Mouse (Mus musculus): ENCODE results near the gene Dpp7. TPM values are rescaled to one million over a fixed set of nuclear protein-coding genes. Genes with fewer than 3 reads are reported as not detected.

The Dpp7 gene
- polyA plus RNA-seq, 1 experiment from 2014 or later: 18.9 TPM

DNA sequence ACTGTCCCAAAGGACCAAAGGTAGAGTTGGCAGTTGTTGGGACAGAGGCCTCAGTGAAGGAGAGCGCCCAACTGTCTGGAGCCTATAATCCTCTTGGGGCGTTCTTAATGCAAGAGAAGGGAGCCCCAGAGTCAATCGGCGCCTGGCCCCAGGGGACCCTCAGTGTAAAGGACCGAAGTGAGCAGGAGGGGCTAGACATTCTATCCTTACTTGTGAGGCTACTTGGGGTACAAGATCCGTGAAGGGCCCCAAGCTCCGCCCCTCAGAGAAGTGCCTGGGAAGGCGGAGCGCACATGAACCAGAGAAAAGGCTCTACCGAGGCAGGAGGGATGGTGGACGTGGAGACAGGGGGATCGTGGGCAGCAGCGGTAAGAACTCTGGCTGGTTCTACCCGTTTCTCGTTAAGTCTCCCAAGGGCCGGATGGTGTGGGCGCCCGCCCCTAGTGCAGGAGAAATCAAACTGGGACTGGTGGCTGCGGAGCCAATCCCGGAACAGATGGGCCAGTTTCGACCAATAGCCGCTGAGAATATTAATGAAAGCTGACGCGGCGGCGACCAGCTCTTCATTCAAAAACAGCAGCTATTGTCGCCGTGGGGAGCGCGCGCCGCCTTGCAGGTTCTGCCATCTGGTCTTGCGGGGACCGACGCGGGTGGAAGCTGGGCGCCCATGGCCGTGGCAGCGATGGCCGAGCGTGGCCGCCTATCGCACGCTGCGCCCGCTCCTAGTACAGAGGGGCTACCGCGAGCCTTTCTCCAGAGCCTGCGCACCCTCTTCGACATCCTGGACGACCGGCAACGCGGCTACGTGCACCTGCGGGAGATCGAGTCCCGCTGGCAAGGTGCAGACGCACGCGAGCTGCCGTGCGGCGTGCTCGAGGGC, 15.8 kb upstream of the Dpp7 start, which contains the start of gene Sapcd2:
Gene Sapcd2 (plus strand): TSS at position 558 of the 880 bp plus-strand sequence.
- Histone ChIP-seq H3K36me3 (ENCODE audit: control insufficient read depth, insufficient read depth, low read length) (peaks cover 9% of the 10 kb centered on the region), H3K9ac (ENCODE audit: low read length) (peak within 1 kb of the TSS; percentile 79), H3K4me2 (ENCODE audit: low read depth, low read length) (peak within 1 kb of the TSS; percentile 91), H3K27me3 (ENCODE audit: control insufficient read depth, insufficient read depth, low read depth, low read length) (peaks cover 2% of the 10 kb centered on the region; the same call in 1 of the 2 replicates), H3K4me3 (ENCODE audit: low read length) (peak within 1 kb of the TSS; percentile 82), H3K9me3 (ENCODE audit: control insufficient read depth, low read length) (no peaks in the 10 kb centered on the region), H3K27ac (ENCODE audit: low read length) (peak within 1 kb of the TSS; percentile 90), H3K4me1 (replicated peaks; ENCODE audit: control insufficient read depth, insufficient read depth, low read length) (peaks cover 24% of the 10 kb centered on the region)
- peak; percentile 96 for ATAC-seq (ENCODE audit: low read depth)
- under 1% methylated on average over 65 of the region's 65 CpGs for WGBS

DNA sequence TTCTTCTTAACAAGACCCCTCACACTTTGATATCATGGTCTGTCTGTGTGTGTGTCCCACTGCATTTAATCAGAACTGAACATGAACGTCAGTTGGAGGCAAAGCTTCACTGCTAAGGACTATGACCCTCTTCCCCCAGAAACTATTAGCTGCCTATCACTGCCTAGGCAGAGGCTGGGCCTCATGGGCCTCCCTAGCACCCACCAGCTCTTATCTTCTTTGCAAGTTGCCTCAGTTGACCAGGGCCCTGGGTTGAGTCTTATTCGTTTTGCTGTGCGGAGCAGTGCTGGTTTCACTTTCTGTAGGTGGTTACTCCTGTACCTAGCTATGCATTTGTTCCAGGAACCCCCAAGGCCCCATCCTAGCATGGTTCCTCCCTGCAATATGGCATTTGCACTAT, 13.8 kb upstream of the Dpp7 start:
- peaks cover 24% of the 10 kb centered on the region for H3K4me1 ChIP-seq (replicated peaks; ENCODE audit: control insufficient read depth, insufficient read depth, low read length)

DNA sequence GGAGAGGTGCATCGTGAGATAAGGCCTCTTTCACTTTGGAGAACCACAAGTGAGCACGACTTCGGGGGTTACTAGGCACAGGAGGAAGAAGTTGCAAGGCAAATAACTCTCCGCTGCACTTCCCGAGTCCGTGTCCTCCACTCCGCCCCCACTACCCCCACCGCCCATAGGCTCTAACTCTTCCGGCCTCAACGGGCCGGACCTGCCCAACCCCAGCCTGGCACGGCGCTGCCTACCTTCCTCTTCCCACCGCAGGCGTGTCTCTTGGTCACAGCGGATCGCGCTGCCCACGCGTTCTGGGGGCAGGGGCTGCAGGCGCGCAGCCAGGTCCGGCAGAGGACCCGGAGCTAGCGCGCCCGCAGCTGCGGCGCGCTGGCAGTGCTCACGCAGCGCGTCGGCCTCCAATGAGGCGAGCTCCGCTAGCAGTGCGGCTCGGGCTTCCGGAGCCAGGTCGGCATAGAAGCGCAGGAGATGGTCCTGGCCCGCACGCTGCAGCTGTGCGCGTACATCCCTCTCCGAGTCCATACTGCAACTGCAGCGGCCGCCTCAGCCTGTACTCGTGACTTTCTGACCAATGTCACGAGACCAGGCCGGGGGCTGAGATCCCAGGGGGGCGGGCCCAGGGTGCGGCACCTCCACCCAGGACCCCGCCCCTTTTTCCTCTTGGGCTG, 9.1 kb upstream of the Dpp7 start, which contains the start of gene Uap1l1:
Gene Uap1l1 (minus strand): TSS at position 592 of the 671 bp plus-strand sequence.
- WGBS: under 1% methylated on average over 53 of the region's 54 CpGs
- peak within 1 kb of the TSS; percentile 18; the same call in 1 of the 2 replicates for H3K27ac ChIP-seq (ENCODE audit: low read length)

More for the DNA sequence above, 13.8 kb upstream of the Dpp7 start:
- Histone ChIP-seq H3K4me2 (ENCODE audit: low read depth, low read length) (no peak overlapping the region), H3K9me3 (ENCODE audit: control insufficient read depth, low read length) (no peaks in the 10 kb centered on the region), H3K36me3 (ENCODE audit: control insufficient read depth, insufficient read depth, low read length) (no peaks in the 10 kb centered on the region; the same call in 1 of the 2 replicates), H3K4me3 (ENCODE audit: low read length) (no peak overlapping the region), H3K27ac (ENCODE audit: low read length) (no peak overlapping the region), H3K27me3 (ENCODE audit: control insufficient read depth, insufficient read depth, low read depth, low read length) (peaks cover 6% of the 10 kb centered on the region), H3K9ac (ENCODE audit: low read length) (no peak overlapping the region)
- no peak for ATAC-seq (ENCODE audit: low read depth)
- 89% methylated on average over 3 of the region's 3 CpGs for WGBS

DNA sequence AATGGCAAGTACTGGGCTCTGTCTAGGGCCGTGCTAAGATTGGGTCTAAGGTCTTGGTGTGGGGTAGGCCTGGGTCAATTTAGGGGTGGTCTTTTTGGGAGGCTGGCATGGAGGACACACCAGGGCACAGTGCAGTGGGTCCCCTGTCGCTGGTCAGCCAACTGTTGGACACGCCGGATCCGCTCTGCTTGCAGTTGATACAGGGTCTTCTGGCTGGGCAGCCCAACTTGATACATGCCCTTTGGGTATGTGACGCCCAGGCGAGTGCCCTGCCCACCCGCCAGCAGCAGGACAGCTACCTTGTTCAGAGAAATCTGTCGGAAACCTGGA, 8.6 kb upstream of the Dpp7 start:
- peak; percentile 6; the same call in 1 of the 2 replicates for ATAC-seq (ENCODE audit: low read depth)

More for the DNA sequence above, 9.1 kb upstream of the Dpp7 start, which contains the start of gene Uap1l1:
- H3K27me3 ChIP-seq (ENCODE audit: control insufficient read depth, insufficient read depth, low read depth, low read length): peaks cover 9% of the 10 kb centered on the region
- peaks cover 11% of the 10 kb centered on the region for H3K4me1 ChIP-seq (replicated peaks; ENCODE audit: control insufficient read depth, insufficient read depth, low read length)
- H3K4me3 ChIP-seq (ENCODE audit: low read length): peak within 1 kb of the TSS; percentile 61
- H3K36me3 ChIP-seq (ENCODE audit: control insufficient read depth, insufficient read depth, low read length): peaks cover 2% of the 10 kb centered on the region; the same call in 1 of the 2 replicates
- peak within 1 kb of the TSS; percentile 88 for H3K4me2 ChIP-seq (ENCODE audit: low read depth, low read length)
- no peaks in the 10 kb centered on the region for H3K9me3 ChIP-seq (ENCODE audit: control insufficient read depth, low read length)
- peak within 1 kb of the TSS; percentile 71 for H3K9ac ChIP-seq (ENCODE audit: low read length)
- peak; percentile 91 for ATAC-seq (ENCODE audit: low read depth)

DNA sequence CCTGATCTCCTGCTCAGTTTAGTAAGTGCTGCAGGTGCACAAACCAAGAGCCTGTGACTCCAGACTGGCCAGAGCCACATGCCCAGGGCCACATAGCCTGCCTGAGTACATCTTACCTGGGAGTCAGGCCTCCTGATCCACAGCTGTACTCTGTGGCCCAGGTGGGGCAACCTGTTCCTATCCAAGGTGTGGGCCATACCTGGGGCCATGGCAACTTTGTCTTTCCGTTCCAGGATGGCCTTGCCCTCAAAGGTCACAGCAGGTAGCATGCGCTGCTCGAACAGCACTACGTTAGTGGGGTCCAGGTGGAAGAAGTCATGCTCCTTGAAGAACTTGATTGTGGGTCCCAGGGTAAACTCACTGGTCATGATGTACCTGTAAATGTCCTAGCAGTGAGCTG, 8.2 kb upstream of the Dpp7 start:
- Histone ChIP-seq H3K9ac (ENCODE audit: low read length) (no peak overlapping the region), H3K4me3 (ENCODE audit: low read length) (peak overlapping the region; percentile 61), H3K27ac (ENCODE audit: low read length) (no peak overlapping the region), H3K36me3 (ENCODE audit: control insufficient read depth, insufficient read depth, low read length) (peaks cover 2% of the 10 kb centered on the region; the same call in 1 of the 2 replicates), H3K27me3 (ENCODE audit: control insufficient read depth, insufficient read depth, low read depth, low read length) (peaks cover 9% of the 10 kb centered on the region), H3K4me2 (ENCODE audit: low read depth, low read length) (peak overlapping the region; percentile 88), H3K4me1 (replicated peaks; ENCODE audit: control insufficient read depth, insufficient read depth, low read length) (peaks cover 11% of the 10 kb centered on the region), H3K9me3 (ENCODE audit: control insufficient read depth, low read length) (no peaks in the 10 kb centered on the region)
- no peak for ATAC-seq (ENCODE audit: low read depth)
- WGBS: 84% methylated on average over 4 of the region's 4 CpGs

More for the DNA sequence above, 8.6 kb upstream of the Dpp7 start:
- Histone ChIP-seq H3K4me1 (replicated peaks; ENCODE audit: control insufficient read depth, insufficient read depth, low read length) (peaks cover 11% of the 10 kb centered on the region), H3K27me3 (ENCODE audit: control insufficient read depth, insufficient read depth, low read depth, low read length) (peaks cover 9% of the 10 kb centered on the region), H3K36me3 (ENCODE audit: control insufficient read depth, insufficient read depth, low read length) (peaks cover 2% of the 10 kb centered on the region; the same call in 1 of the 2 replicates), H3K9ac (ENCODE audit: low read length) (peak overlapping the region; percentile 71), H3K4me2 (ENCODE audit: low read depth, low read length) (peak overlapping the region; percentile 88), H3K9me3 (ENCODE audit: control insufficient read depth, low read length) (no peaks in the 10 kb centered on the region), H3K4me3 (ENCODE audit: low read length) (peak overlapping the region; percentile 61), H3K27ac (ENCODE audit: low read length) (no peak overlapping the region)
- 28% methylated on average over 9 of the region's 9 CpGs for WGBS

DNA sequence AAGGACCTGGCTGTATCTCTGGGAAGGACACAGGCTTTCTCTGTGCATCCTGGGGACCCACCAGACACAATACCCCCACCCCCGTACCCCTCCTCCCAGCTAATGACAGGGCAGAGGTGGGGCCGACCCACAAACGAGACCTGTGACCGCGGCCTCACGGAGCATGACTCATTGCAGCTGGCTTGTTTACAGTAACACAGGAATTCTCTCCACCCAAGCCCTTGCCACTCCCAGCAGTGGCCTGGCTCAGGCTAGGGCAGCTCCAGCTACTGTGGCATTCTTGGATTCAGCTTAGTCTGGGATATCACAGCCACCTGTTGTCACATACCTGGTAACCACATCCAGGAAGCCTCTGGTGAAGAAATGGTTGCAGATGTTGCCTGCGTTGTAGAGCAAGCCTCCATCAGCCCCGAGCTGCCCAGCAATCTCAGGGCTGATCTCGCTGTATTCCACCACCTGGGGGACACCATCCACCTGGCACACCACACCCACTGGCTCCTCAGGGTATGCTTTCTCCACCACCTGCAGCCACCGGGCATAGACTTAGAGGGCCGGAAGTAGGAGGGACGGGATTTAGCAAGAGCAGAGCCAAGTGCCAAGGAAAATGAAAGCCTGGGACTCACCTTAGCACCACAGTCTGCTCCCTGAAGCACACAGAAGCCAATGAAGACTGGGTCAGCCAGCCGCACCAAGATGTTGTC, 7.5 kb upstream of the Dpp7 start:
- Histone ChIP-seq H3K27ac (ENCODE audit: low read length) (peak overlapping the region; percentile 27; the same call in 1 of the 2 replicates), H3K27me3 (ENCODE audit: control insufficient read depth, insufficient read depth, low read depth, low read length) (peaks cover 9% of the 10 kb centered on the region), H3K9me3 (ENCODE audit: control insufficient read depth, low read length) (no peaks in the 10 kb centered on the region), H3K4me1 (replicated peaks; ENCODE audit: control insufficient read depth, insufficient read depth, low read length) (peaks cover 11% of the 10 kb centered on the region), H3K9ac (ENCODE audit: low read length) (no peak overlapping the region), H3K4me2 (ENCODE audit: low read depth, low read length) (no peak overlapping the region), H3K4me3 (ENCODE audit: low read length) (no peak overlapping the region), H3K36me3 (ENCODE audit: control insufficient read depth, insufficient read depth, low read length) (peaks cover 2% of the 10 kb centered on the region; the same call in 1 of the 2 replicates)
- ATAC-seq (ENCODE audit: low read depth): no peak
- WGBS: 46% methylated on average over 13 of the region's 13 CpGs

DNA sequence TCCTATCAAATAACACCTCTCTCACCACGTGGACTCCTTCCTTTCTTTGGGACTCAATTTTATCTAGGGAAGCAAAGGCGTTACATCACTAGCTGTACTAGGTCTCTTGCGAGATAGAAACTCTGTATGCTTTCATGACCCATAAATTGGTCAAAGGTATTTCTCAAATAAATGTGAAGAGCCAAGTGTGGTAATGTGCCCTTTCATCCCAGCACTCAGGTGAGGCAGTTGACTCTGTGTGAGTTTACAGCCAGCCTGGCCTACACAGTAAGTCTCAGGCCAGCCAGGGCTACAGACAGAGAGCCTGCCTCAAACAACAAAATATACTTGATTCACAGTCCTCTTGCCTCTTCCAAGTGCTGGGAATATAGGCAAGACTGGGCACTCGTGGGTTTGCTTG, 3.7 kb upstream of the Dpp7 start:
- no peak overlapping the region for H3K9ac ChIP-seq (ENCODE audit: low read length)
- no peak overlapping the region for H3K4me2 ChIP-seq (ENCODE audit: low read depth, low read length)
- H3K9me3 ChIP-seq (ENCODE audit: control insufficient read depth, low read length): no peaks in the 10 kb centered on the region
- H3K36me3 ChIP-seq (ENCODE audit: control insufficient read depth, insufficient read depth, low read length): peaks cover 2% of the 10 kb centered on the region; the same call in 1 of the 2 replicates
- no peak overlapping the region for H3K4me3 ChIP-seq (ENCODE audit: low read length)
- H3K27ac ChIP-seq (ENCODE audit: low read length): no peak overlapping the region
- ATAC-seq (ENCODE audit: low read depth): no peak
- peaks cover 3% of the 10 kb centered on the region; the same call in 1 of the 2 replicates for H3K27me3 ChIP-seq (ENCODE audit: control insufficient read depth, insufficient read depth, low read depth, low read length)
- H3K4me1 ChIP-seq (replicated peaks; ENCODE audit: control insufficient read depth, insufficient read depth, low read length): peaks cover 23% of the 10 kb centered on the region
- WGBS: 70% methylated on average over 4 of the region's 4 CpGs

DNA sequence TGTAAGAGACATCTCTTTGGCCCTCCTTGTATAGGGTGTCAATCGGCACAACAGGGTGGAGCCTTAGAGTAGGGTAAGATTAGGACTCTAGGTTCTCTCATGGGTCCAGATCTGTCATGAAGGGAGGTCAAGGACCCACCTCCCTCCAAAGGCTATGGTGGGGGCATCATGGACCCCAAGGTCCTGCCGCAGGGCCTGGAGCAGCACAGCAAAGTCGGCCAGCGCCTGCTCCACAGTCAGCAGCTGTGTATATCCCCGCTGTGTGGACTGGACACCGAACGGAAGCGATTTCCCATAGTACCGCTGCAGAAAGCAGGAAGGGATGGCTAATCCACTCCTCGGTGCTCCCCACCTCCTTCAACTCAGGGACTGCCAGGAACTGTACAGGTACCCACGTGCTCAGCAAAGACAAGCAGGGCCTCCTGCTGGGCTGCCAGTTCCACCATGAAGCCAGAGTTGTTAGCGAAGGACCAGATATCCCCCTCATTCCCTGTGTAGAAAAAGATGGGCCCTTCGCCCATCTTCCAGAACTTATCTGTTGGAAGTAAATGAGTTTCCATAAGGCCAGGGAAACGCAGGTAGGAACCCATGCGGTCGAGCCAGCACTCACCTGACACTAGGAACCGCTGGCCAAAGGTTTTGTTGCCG, 616 bp downstream of the Dpp7 start:
- no peaks in the 10 kb centered on the region for H3K9me3 ChIP-seq (ENCODE audit: control insufficient read depth, low read length)
- peak overlapping the region; percentile 83 for H3K4me2 ChIP-seq (ENCODE audit: low read depth, low read length)
- 34% methylated on average over 18 of the region's 18 CpGs for WGBS
- peak overlapping the region; percentile 70 for H3K9ac ChIP-seq (ENCODE audit: low read length)
- ATAC-seq (ENCODE audit: low read depth): peak; percentile 5; the same call in 1 of the 2 replicates
- H3K27me3 ChIP-seq (ENCODE audit: control insufficient read depth, insufficient read depth, low read depth, low read length): no peaks in the 10 kb centered on the region
- peaks cover 13% of the 10 kb centered on the region for H3K4me1 ChIP-seq (replicated peaks; ENCODE audit: control insufficient read depth, insufficient read depth, low read length)
- no peak overlapping the region for H3K27ac ChIP-seq (ENCODE audit: low read length)
- peak overlapping the region; percentile 60 for H3K4me3 ChIP-seq (ENCODE audit: low read length)
- H3K36me3 ChIP-seq (ENCODE audit: control insufficient read depth, insufficient read depth, low read length): peaks cover 7% of the 10 kb centered on the region
